In genomic region chr1:50927679-50928187, GRCm38 (mm10) we compare ENCODE assay signal across 8 mouse cellular contexts. TPM values are rescaled to one million over a fixed set of nuclear protein-coding genes. Genes with fewer than 3 reads are reported as not detected.
A peak's percentile ranks its signal among the peaks of the same experiment; 100 is the strongest.
DNase-seq lines count a peak whose midpoint lies in the region; ATAC-seq and TF ChIP-seq lines count a peak whose summit lies in the region.

No protein-coding gene starts in this region.

- H3K27me3 ChIP-seq in forebrain, embryonic 14.5 days (replicated peaks; ENCODE audit: control insufficient read depth, insufficient read depth, low read length): 0 out of 2 replicates have a peak, but pooled peaks cover 3% of the 10 kb centered on the region
- peaks cover 15% of the 10 kb centered on the region for H3K27me3 ChIP-seq in intestine, embryonic 15.5 days (replicated peaks)
- H3K27me3 ChIP-seq in liver, embryonic 13.5 days: peaks cover 51% of the 10 kb centered on the region

- peak overlapping the region; percentile 97 for H3K4me2 ChIP-seq in forebrain, embryonic 14.5 days (ENCODE audit: low read length)
- peak overlapping the region; percentile 99 for H3K4me2 ChIP-seq in intestine, embryonic 15.5 days (replicated peaks)
- peak overlapping the region; percentile 72 for H3K4me2 ChIP-seq in liver, embryonic 13.5 days

- H3K27ac ChIP-seq in bone marrow macrophage, adult 2 months (ENCODE audit: insufficient read depth, low read depth, low read length): no peak overlapping the region
- peak overlapping the region; percentile 86 for H3K27ac ChIP-seq in forebrain, embryonic 14.5 days (ENCODE audit: low read depth, low read length)
- no peak overlapping the region; the same call in 1 of the 2 replicates for H3K27ac ChIP-seq in intestine, embryonic 15.5 days
- no peak overlapping the region for H3K27ac ChIP-seq in liver, embryonic 13.5 days

- peak overlapping the region; percentile 78 for H3K9ac ChIP-seq in forebrain, embryonic 14.5 days (ENCODE audit: low read length)
- peak overlapping the region; percentile 41 for H3K9ac ChIP-seq in intestine, embryonic 15.5 days
- H3K9ac ChIP-seq in liver, embryonic 13.5 days: no peak overlapping the region

- TF ChIP-seq CTCF in bone marrow macrophage, adult 2 months (IDR thresholded peaks at IDR 0.05; ENCODE audit: low read depth, low read length): no peak

- no peaks in the 10 kb centered on the region for H3K9me3 ChIP-seq in forebrain, embryonic 14.5 days (replicated peaks; ENCODE audit: control insufficient read depth, low read length)
- no peaks in the 10 kb centered on the region for H3K9me3 ChIP-seq in intestine, embryonic 15.5 days
- H3K9me3 ChIP-seq in liver, embryonic 13.5 days (replicated peaks): no peaks in the 10 kb centered on the region

- TF ChIP-seq POLR2A in bone marrow macrophage, adult 2 months (IDR thresholded peaks at IDR 0.05; ENCODE audit: borderline replicate concordance, low read depth, low read length): no peak

- peak; percentile 29 to 55 for DNase-seq in layer of hippocampus, adult 8-10 months (ENCODE audit: low spot score in 2 of 2)
- DNase-seq in layer of hippocampus, postnatal 10 days (ENCODE audit: low spot score in 2 of 2): no peak
- peak; percentile 60 for DNase-seq in forebrain, embryonic 14.5 days (ENCODE audit: low spot score)
- no peak for DNase-seq in liver, embryonic 13.5 days
- peak; percentile 65 for DNase-seq in right cerebral cortex, postnatal 25 days
- no peak for DNase-seq in thymus, postnatal 14 days

- H3K4me3 ChIP-seq in bone marrow macrophage, adult 2 months (ENCODE audit: insufficient read depth, low read length): peak overlapping the region; percentile 43
- peak overlapping the region; percentile 70 for H3K4me3 ChIP-seq in forebrain, embryonic 14.5 days (ENCODE audit: low read depth, low read length)
- H3K4me3 ChIP-seq in intestine, embryonic 15.5 days (replicated peaks): peak overlapping the region; percentile 53
- H3K4me3 ChIP-seq in liver, embryonic 13.5 days (replicated peaks): peak overlapping the region; percentile 47

- 0% methylated on average over 35 of the region's 35 CpGs for WGBS in forebrain, embryonic 14.5 days
- WGBS in intestine, embryonic 15.5 days: 0% methylated on average over 35 of the region's 35 CpGs
- WGBS in liver, embryonic 13.5 days (ENCODE audit: insufficient replicate concordance): 2% methylated on average over 35 of the region's 35 CpGs

- no peaks in the 10 kb centered on the region for H3K36me3 ChIP-seq in forebrain, embryonic 14.5 days (ENCODE audit: control insufficient read depth, insufficient read depth, low read length)
- no peaks in the 10 kb centered on the region for H3K36me3 ChIP-seq in intestine, embryonic 15.5 days
- no peaks in the 10 kb centered on the region for H3K36me3 ChIP-seq in liver, embryonic 13.5 days

- peak; percentile 61 for ATAC-seq in forebrain, embryonic 14.5 days
- ATAC-seq in intestine, embryonic 15.5 days: peak; percentile 60
- ATAC-seq in liver, embryonic 13.5 days (ENCODE audit: low read depth): peak; percentile 41

- no peaks in the 10 kb centered on the region for H3K4me1 ChIP-seq in bone marrow macrophage, adult 2 months (ENCODE audit: control insufficient read depth, insufficient read depth, low read length)
- no peaks in the 10 kb centered on the region for H3K4me1 ChIP-seq in forebrain, embryonic 14.5 days (ENCODE audit: control insufficient read depth, insufficient read depth, low read length)
- peaks cover 10% of the 10 kb centered on the region for H3K4me1 ChIP-seq in intestine, embryonic 15.5 days (replicated peaks)
- H3K4me1 ChIP-seq in liver, embryonic 13.5 days (replicated peaks): peaks cover 3% of the 10 kb centered on the region; the same call in 1 of the 2 replicates

RNA-seq across cellular contexts. Expression of gene Tmeff2, which starts 27.3 kb away (rescaled TPM):
- total RNA-seq in layer of hippocampus, adult 8-10 months (2022): 10 to 100 TPM; 53.0 to 55.6 (median 53.6) TPM
- total RNA-seq in layer of hippocampus, postnatal 10 days (2021): 10 to 100 TPM; 40.1 to 42.0 TPM
- polyA plus RNA-seq in bone marrow macrophage, adult 2 months (2012; ENCODE audit: insufficient read depth, insufficient read length, missing spikeins): not detected in 2 replicates
- 24.6 and 31.0 TPM in 2 replicates for polyA plus RNA-seq in forebrain, embryonic 14.5 days (2014; fragmentation: Nextera tagmentation; extraction: Ambion mirVana)
- polyA plus RNA-seq in intestine, embryonic 15.5 days (2015; fragmentation: Nextera tagmentation; extraction: Ambion mirVana): 12.1 and 13.2 TPM in 2 replicates
- 0.39 and 0.51 TPM in 2 replicates for polyA plus RNA-seq in liver, embryonic 13.5 days (2015; fragmentation: Nextera tagmentation; extraction: Ambion mirVana)

Comparison
In these comparisons a context has a peak if more than half of its experiments do, and no peak if none do; other contexts are left out.
1. DNase-seq: peak in layer of hippocampus, adult 8-10 months (2 of 2), forebrain, embryonic 14.5 days (single experiment) and right cerebral cortex, postnatal 25 days (single experiment); none in layer of hippocampus, postnatal 10 days (0 of 2), liver, embryonic 13.5 days (single experiment) and thymus, postnatal 14 days (single experiment).
2. Peak in every context shown above with its lines, with median percentiles within 50 percentile points of each other: H3K4me3 ChIP-seq, ATAC-seq and H3K4me2 ChIP-seq.